Mouse (Mus musculus) intestine, embryonic 14.5 days (tissue): ENCODE measurements around the gene Heatr5a. TPM values are rescaled to one million over a fixed set of nuclear protein-coding genes. Genes with fewer than 3 reads are reported as not detected.

Source experiments
- ATAC-seq: fragments of 200-750 bp; cut with Nextera tagmentation; replicated peaks from 2 replicates; pipeline ENCODE4 v1.8.0; 2017; ENCODE audit warnings: low read depth, moderate number of reproducible peaks, moderate TSS enrichment, moderate library complexity; ENCODE audit not compliant: low FRiP score, low TSS enrichment
- DNase-seq: peaks from one replicate; pipeline ENCODE4 v3.0.0-alpha.2; 2018; ENCODE audit warnings: low spot score
- H3K27ac ChIP-seq: fragments of 300-500 bp; sonication (generic); 2 replicates; pipeline ENCODE4 v1.5.1; 2014; ENCODE audit warnings: low read depth, mild to moderate bottlenecking, control low read depth
- H3K27me3 ChIP-seq: fragments of 300-500 bp; sonication (generic); replicated peaks from 2 replicates; pipeline ENCODE4 v1.6.1; 2014; ENCODE audit warnings: low read length, control low read depth; ENCODE audit not compliant: control insufficient read depth, insufficient read depth
- H3K36me3 ChIP-seq: fragments of 300-500 bp; sonication (generic); 2 replicates; pipeline ENCODE4 v1.6.1; 2014; ENCODE audit warnings: low read length, control low read depth; ENCODE audit not compliant: control insufficient read depth, insufficient read depth
- H3K4me1 ChIP-seq: fragments of 300-500 bp; sonication (generic); replicated peaks from 2 replicates; pipeline ENCODE4 v1.6.1; 2014; ENCODE audit warnings: low read length, control low read depth, mixed read lengths; ENCODE audit not compliant: control insufficient read depth, insufficient read depth
- H3K4me2 ChIP-seq: fragments of 300-500 bp; sonication (generic); 2 replicates; pipeline ENCODE4 v1.6.1; 2014; ENCODE audit warnings: low read length
- H3K4me3 ChIP-seq: fragments of 300-500 bp; sonication (generic); 2 replicates; pipeline ENCODE4 v1.5.1; 2014; ENCODE audit warnings: low read depth, low read length, control low read depth, mixed read lengths
- H3K9ac ChIP-seq: fragments of 300-500 bp; sonication (generic); 2 replicates; pipeline ENCODE4 v1.6.1; 2014; ENCODE audit warnings: mild to moderate bottlenecking, low read length
- H3K9me3 ChIP-seq: fragments of 300-500 bp; sonication (generic); 2 replicates; pipeline ENCODE4 v1.6.1; 2016; ENCODE audit warnings: low read length, control low read depth; ENCODE audit not compliant: control insufficient read depth
- WGBS: fragments of 180-500 bp; shearing (Covaris S2); extraction: QIAGEN DNeasy Blood & Tissue Kit; methylation state at CpG from one replicate; pipeline ENCODE4 v1.1.7; 2014; 5-methylcytosine and 5-hydroxymethylcytosine counted together
- polyA plus RNA-seq: library from polyadenylated mRNA; unstranded; fragments of >200 nt; fragmentation: Nextera tagmentation; extraction: Ambion mirVana; gene quantifications from 2 replicates; pipeline ENCODE4 v1.2.1, GENCODE M21; 2014

The Heatr5a gene
- polyA plus RNA-seq, 1 experiment from 2014 or later: 15.0 TPM

DNA sequence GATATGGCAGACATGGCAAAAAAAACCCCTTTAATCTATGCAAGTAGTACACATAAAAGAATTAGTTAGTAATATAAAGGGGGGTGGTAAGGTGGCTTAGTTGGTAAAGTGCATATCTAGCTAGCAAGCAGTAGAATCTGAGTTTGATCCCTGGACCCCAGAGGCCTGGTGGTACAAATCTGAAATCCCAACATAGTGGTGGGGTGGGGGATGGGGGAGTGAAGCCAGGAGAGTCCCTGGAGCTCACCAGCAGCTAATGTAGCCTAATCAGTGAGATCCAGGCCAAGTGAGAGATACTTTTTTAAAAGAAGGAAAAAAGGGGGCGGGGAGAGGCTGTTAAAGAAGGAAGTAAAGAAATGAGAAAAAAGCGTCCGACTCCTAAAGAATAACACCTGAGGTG, 120.0 kb downstream of the Heatr5a start:
- H3K27ac ChIP-seq: no peak overlapping the region
- H3K27me3 ChIP-seq: no peaks in the 10 kb centered on the region
- no peaks in the 10 kb centered on the region for H3K4me1 ChIP-seq
- H3K9ac ChIP-seq: no peak overlapping the region
- H3K36me3 ChIP-seq: no peaks in the 10 kb centered on the region
- no peak for DNase-seq
- 88% methylated on average over 3 of the region's 3 CpGs for WGBS
- H3K9me3 ChIP-seq: no peaks in the 10 kb centered on the region
- ATAC-seq: no peak
- H3K4me3 ChIP-seq: no peak overlapping the region
- no peak overlapping the region for H3K4me2 ChIP-seq

DNA sequence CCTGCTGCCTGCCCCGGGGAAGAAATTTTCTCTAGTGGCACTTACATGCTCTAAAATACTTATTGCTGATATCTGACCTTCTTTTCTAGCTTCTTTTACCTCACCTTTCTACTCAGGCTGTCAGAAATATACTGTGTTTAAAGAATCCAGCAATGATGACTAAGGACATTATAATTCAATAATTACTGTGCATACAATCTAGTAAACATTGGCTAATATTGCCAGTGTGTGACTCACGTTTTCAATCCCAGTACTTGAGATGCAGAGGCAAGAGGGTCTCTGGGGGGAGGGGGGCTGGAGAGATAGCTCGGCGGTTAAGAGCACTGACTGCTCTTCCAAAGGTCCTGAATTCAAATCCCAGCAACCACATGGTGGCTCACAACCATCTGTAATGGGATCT, 120.8 kb downstream of the Heatr5a start:
- no peak overlapping the region for H3K27ac ChIP-seq
- 92% methylated on average over 4 of the region's 4 CpGs for WGBS
- H3K9me3 ChIP-seq: no peaks in the 10 kb centered on the region
- no peak for ATAC-seq
- H3K4me3 ChIP-seq: no peak overlapping the region
- H3K4me1 ChIP-seq: no peaks in the 10 kb centered on the region
- H3K4me2 ChIP-seq: no peak overlapping the region
- H3K9ac ChIP-seq: no peak overlapping the region
- no peaks in the 10 kb centered on the region for H3K27me3 ChIP-seq
- DNase-seq: no peak
- no peaks in the 10 kb centered on the region for H3K36me3 ChIP-seq

DNA sequence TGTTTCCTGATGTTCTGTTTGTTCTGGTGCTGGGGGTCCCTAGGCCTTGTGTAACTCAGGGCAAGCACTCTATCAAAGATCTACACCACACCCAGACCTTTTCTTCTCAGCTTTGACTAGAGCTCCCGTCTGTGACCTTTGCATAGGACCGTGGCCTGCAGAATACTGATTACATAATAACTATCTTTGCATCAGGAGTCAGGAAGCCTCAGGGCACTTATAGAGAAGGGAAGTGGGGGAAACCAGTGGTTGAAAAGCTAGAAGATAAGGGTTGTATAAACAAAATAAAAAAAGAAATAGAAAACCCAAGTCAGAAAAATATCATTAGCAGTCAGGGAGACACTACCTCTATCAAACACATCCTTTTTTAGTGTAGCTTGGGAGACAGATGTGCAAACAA, 121.2 kb downstream of the Heatr5a start:
- no peaks in the 10 kb centered on the region for H3K4me1 ChIP-seq
- 83% methylated on average over 2 of the region's 2 CpGs for WGBS
- H3K9ac ChIP-seq: no peak overlapping the region
- ATAC-seq (no peak), DNase-seq (no peak)
- no peaks in the 10 kb centered on the region for H3K9me3 ChIP-seq
- H3K27ac ChIP-seq: no peak overlapping the region
- no peaks in the 10 kb centered on the region for H3K36me3 ChIP-seq
- H3K27me3 ChIP-seq: no peaks in the 10 kb centered on the region
- no peak overlapping the region for H3K4me3 ChIP-seq
- no peak overlapping the region for H3K4me2 ChIP-seq

DNA sequence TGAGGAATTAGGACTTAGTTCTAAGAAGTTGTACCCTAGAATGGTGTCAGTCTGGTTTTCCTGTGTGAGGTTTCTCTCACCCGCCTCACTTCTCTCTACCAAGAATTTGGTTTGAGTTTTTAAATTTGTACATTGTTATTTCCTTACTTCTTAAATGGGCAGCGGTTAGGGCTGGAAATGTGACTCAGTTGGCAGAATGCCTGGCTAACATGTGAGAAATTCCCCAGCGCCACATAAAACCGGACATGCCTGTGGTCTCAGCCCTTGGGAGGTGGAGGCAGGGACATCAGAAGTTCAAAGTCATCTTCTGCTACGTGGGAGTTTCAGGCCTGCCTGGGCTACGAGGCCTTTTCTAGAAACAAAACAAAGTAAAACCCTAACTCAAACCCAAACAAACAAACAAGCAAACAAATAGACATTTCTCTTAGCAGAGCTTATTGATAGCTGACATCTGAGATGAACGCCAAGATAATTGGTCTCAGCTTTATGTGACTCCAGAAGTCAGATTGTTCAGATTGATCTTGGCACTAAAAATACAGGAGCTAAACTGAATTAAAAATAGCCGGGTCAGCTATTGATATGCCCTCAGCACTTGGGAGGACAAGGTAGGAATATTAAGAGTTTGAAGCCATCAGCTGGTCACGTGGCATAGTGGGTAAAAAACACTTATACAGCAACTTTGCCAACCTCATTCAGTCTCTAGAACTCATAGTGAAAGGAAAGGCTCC, 123.0 kb downstream of the Heatr5a start:
- 84% methylated on average over 9 of the region's 9 CpGs for WGBS
- Histone ChIP-seq H3K9me3 (no peaks in the 10 kb centered on the region), H3K27me3 (no peaks in the 10 kb centered on the region), H3K4me2 (no peak overlapping the region), H3K27ac (no peak overlapping the region), H3K4me1 (peaks cover 8% of the 10 kb centered on the region; the same call in 1 of the 2 replicates), H3K4me3 (no peak overlapping the region), H3K9ac (no peak overlapping the region), H3K36me3 (no peaks in the 10 kb centered on the region)
- ATAC-seq: no peak
- no peak for DNase-seq

DNA sequence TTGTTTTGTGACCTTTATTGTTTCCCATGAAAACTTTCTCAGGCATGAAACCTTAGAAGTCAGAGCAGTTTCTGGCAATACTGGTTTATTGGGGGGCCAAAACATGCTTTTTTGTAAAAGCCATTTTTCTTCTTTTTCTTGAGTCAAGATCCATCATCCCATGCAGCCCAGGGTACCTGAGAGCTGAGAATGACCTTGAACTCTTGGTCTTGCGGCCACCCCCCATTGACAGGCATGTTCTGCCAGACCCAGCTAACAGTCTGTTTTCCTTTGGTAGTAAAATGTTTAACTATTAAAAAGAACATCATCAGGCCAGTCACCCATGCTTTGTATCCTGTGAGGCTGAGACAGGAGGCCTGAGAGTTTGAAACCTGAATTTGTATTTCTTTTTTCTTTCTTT, 125.9 kb downstream of the Heatr5a start:
- WGBS: 23% methylated on average over 1 of the region's 1 CpGs
- peaks cover 8% of the 10 kb centered on the region; the same call in 1 of the 2 replicates for H3K4me1 ChIP-seq
- H3K9me3 ChIP-seq: no peaks in the 10 kb centered on the region
- ATAC-seq (peak; percentile 41), DNase-seq (no peak)
- peak overlapping the region; percentile 61 for H3K4me3 ChIP-seq
- no peaks in the 10 kb centered on the region for H3K27me3 ChIP-seq
- H3K9ac ChIP-seq: no peak overlapping the region
- H3K4me2 ChIP-seq: peak overlapping the region; percentile 66
- 0 out of 2 replicates have a peak overlapping the region, but pooled peaks have one; percentile 88 for H3K27ac ChIP-seq
- H3K36me3 ChIP-seq: no peaks in the 10 kb centered on the region

DNA sequence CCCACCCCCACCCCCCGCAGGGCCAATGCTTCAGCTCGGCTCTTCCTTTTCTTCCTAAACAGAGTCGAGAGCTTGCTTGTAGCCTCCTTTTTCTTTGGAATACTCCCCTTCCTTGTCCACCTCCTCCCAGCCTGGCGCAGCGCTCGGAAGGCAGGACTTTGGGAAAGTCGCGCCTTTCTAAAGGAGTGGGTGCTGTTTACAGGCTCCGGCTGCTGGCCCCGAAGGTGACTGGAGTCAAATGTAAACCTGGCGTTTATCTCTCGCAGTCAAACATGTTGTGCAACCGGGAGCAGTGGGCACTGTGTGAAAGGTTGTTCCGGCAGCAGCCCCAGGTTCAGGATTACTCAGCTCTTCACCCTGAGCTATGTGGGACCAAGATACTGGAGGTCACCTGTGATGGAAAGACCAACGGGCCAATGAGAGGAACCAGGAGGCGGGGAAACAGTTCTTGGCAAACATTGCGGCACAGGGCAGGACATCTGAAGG, 126.3 kb downstream of the Heatr5a start:
- ATAC-seq: peak; percentile 99

DNA sequence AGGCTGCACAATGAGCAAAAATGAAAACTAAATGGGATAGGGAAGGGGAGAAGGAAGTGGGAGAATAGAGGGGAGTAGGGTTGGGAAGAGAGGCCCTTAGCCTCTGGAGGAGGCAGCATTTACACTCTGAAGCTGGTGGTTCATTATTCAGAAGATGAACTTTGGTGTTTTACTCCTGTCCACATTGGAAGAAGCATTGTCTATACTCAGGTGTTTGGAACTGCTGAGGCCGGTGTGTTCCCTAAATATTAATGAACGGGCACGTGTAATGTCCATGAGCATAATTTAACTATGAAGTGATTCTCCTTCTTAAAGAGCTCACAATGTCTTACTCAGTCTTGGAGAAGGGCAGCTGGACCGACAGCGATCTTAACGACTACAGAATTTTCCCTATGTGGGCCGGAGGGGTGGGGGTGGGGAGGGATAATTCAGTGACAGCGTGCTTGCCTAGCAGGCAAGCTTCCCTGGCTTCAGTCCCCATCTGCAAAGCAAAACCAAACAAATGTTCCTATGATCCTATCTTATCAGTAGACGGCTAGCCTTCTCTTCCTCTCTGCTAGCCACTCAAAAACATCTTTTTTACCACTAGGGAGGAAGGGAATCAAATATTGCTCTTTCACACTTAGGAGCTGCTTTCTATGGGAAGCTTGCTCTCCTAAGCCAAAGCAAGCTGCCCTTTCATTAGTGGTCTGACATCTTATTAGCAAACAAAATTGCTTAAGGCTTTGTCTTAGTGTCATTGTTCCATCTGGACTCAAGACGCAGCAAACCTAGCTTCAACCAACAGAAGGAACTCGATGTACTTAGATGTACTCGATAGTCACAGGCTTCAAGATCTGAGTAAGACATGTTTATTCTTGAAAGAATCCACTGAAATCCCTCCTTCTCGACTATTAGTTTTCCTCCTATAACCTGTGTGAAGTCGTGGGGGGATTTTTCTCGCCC, 127.3 kb downstream of the Heatr5a start:
- Histone ChIP-seq H3K4me3 (peak overlapping the region; percentile 61), H3K4me2 (peak overlapping the region; percentile 66), H3K9me3 (no peaks in the 10 kb centered on the region), H3K27ac (peak overlapping the region; percentile 88), H3K9ac (peak overlapping the region; percentile 60), H3K27me3 (no peaks in the 10 kb centered on the region), H3K4me1 (peaks cover 8% of the 10 kb centered on the region; the same call in 1 of the 2 replicates), H3K36me3 (no peaks in the 10 kb centered on the region)
- 31% methylated on average over 15 of the region's 15 CpGs for WGBS
- DNase-seq (no peak), ATAC-seq (no peak)

More for the DNA sequence above, 126.3 kb downstream of the Heatr5a start:
- Histone ChIP-seq H3K9ac (peak overlapping the region; percentile 60), H3K36me3 (no peaks in the 10 kb centered on the region), H3K4me3 (peak overlapping the region; percentile 61), H3K27ac (peak overlapping the region; percentile 88), H3K27me3 (no peaks in the 10 kb centered on the region), H3K4me1 (peaks cover 8% of the 10 kb centered on the region; the same call in 1 of the 2 replicates), H3K9me3 (no peaks in the 10 kb centered on the region), H3K4me2 (peak overlapping the region; percentile 66)
- under 1% methylated on average over 17 of the region's 17 CpGs for WGBS
- peak; percentile 98 for DNase-seq

DNA sequence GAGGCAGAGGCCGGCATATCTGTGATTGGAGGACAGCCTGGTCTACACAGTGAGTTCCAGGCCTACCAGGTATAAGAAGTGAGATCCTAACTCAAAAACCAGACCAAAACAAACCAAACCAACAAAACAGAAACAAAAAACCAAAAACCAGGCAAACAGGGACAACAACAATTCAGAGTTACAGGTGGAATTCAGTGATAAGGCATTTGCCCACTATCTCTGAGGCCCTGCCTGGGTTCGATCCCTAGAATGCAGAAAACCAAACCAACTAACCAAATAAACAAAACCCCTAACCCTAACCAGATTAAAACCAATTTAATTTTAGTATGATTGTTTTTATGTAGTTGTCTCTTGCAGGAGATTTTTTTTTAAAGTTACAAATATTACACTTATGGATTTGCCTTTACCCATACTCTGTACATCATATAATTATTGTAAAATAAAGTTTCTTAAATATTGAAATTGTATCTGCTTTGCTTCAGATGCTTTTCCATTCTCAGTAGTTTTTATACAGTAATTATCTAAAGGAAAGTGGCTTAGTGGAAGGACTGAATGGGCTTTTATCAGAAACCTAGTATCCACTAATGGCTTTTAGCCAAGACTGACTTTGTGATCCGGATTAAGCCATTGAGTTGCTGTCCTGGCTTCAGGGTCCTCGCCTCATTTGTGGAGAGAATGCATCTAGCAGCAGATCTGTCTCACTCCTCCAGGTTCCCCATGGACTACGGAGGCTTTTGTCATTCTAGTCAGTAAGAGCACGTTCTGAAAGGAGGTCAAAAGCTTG, 128.8 kb downstream of the Heatr5a start:
- H3K9me3 ChIP-seq: no peaks in the 10 kb centered on the region
- peaks cover 8% of the 10 kb centered on the region; the same call in 1 of the 2 replicates for H3K4me1 ChIP-seq
- WGBS: 69% methylated on average over 6 of the region's 6 CpGs
- no peaks in the 10 kb centered on the region for H3K36me3 ChIP-seq
- H3K27me3 ChIP-seq: no peaks in the 10 kb centered on the region
- no peak overlapping the region for H3K27ac ChIP-seq
- no peak overlapping the region for H3K9ac ChIP-seq
- ATAC-seq (no peak), DNase-seq (no peak)
- no peak overlapping the region for H3K4me3 ChIP-seq
- no peak overlapping the region for H3K4me2 ChIP-seq
